Mouse (Mus musculus): Measurements from ENCODE around the gene Ifnk.

The Ifnk gene

GRCm38 (mm10) chr4:35140317-35140716, 11.5 kb upstream of the Ifnk start:
- DNase-seq = no peak

GRCm38 (mm10) chr4:35143472-35144102, 8.3 kb upstream of the Ifnk start:
- DNase-seq = no peak

- no peak for DNase-seq
These were observed 6.1 kb upstream of the Ifnk start for GRCm38 (mm10) chr4:35145726-35146125.

- DNase-seq = no peak
These were observed 5.3 kb upstream of the Ifnk start for GRCm38 (mm10) chr4:35146597-35146996.

- no peak for DNase-seq
These were observed 3.5 kb upstream of the Ifnk start for GRCm38 (mm10) chr4:35148326-35148725.

GRCm38 (mm10) chr4:35150706-35151105, 1.1 kb upstream of the Ifnk start:
- DNase-seq = no peak

GRCm38 (mm10) chr4:35154051-35154450, 2.2 kb downstream of the Ifnk start:
- DNase-seq = no peak

- DNase-seq = peak; percentile 66
These were observed 3.5 kb downstream of the Ifnk start for GRCm38 (mm10) chr4:35155132-35155922.

- DNase-seq = peak; percentile 69
These were observed 4.3 kb downstream of the Ifnk start for GRCm38 (mm10) chr4:35156149-35156611.

- peak; percentile 83 for DNase-seq
These were observed 5.1 kb downstream of the Ifnk start, which contains the start of gene Mob3b for GRCm38 (mm10) chr4:35156751-35157611. Gene Mob3b, minus strand, starts transcription at chr4:35157484.

GRCm38 (mm10) chr4:35157815-35158214, 6.0 kb downstream of the Ifnk start:
- DNase-seq = no peak

- no peak for DNase-seq
These were observed 13.4 kb downstream of the Ifnk start for GRCm38 (mm10) chr4:35165275-35165674.

- DNase-seq = no peak
These were observed 14.1 kb downstream of the Ifnk start for GRCm38 (mm10) chr4:35165947-35166346.

- no peak for DNase-seq
These were observed 16.0 kb downstream of the Ifnk start for GRCm38 (mm10) chr4:35167855-35168254.

- no peak for DNase-seq
These were observed 17.8 kb downstream of the Ifnk start for GRCm38 (mm10) chr4:35169571-35170125.

GRCm38 (mm10) chr4:35172471-35172870, 20.6 kb downstream of the Ifnk start:
- DNase-seq = no peak

GRCm38 (mm10) chr4:35173551-35173950, 21.7 kb downstream of the Ifnk start:
- DNase-seq = no peak

- DNase-seq = no peak
These were observed 23.7 kb downstream of the Ifnk start for GRCm38 (mm10) chr4:35175566-35175965.

GRCm38 (mm10) chr4:35177926-35178645, 26.2 kb downstream of the Ifnk start:
- no peak for DNase-seq

GRCm38 (mm10) chr4:35187617-35188326, 35.9 kb downstream of the Ifnk start:
- no peak for DNase-seq

- DNase-seq = no peak
These were observed 37.9 kb downstream of the Ifnk start for GRCm38 (mm10) chr4:35189794-35190193.

GRCm38 (mm10) chr4:35192725-35193124, 40.9 kb downstream of the Ifnk start:
- no peak for DNase-seq
